ENCODE assay signal across 8 mouse cellular contexts in genomic region chr16:87697707-87698365, GRCm38 (mm10). TPM values are rescaled to one million over a fixed set of nuclear protein-coding genes. Genes with fewer than 3 reads are reported as not detected.
DNase-seq lines count a peak whose midpoint lies in the region; ATAC-seq lines count a peak whose summit lies in the region.

No protein-coding gene starts in this region.

- peak; percentile 15 for DNase-seq in retina, postnatal 1 day
- DNase-seq in retina, embryonic 14.5 days (ENCODE audit: low spot score) = no peak
- no peak for DNase-seq in forebrain, embryonic 10.5 days (ENCODE audit: extremely low spot score, low spot score)
- no peak for DNase-seq in urinary bladder, postnatal 10 days (ENCODE audit: low spot score)
- no peak for DNase-seq in right cerebral cortex, postnatal 4 days

- no peak for ATAC-seq in limb, embryonic 13.5 days (ENCODE audit: low FRiP score, low read depth)
- ATAC-seq in stomach, embryonic 15.5 days (ENCODE audit: insufficient read depth, low FRiP score, low read depth) = 0 out of 2 replicates have a peak, but pooled peaks have one; percentile 16
- no peak for ATAC-seq in CD4-positive, CD25-positive, alpha-beta regulatory T cell, adult 4 months

- H3K36me3 ChIP-seq in forebrain, embryonic 10.5 days (replicated peaks) = no peaks in the 10 kb centered on the region
- H3K36me3 ChIP-seq in limb, embryonic 13.5 days = no peaks in the 10 kb centered on the region
- no peaks in the 10 kb centered on the region for H3K36me3 ChIP-seq in stomach, embryonic 15.5 days

- peak overlapping the region; percentile 77 for H3K4me3 ChIP-seq in forebrain, embryonic 10.5 days
- H3K4me3 ChIP-seq in limb, embryonic 13.5 days = peak overlapping the region; percentile 85
- H3K4me3 ChIP-seq in stomach, embryonic 15.5 days (replicated peaks) = peak overlapping the region; percentile 88

- WGBS in forebrain, embryonic 10.5 days = 45% methylated on average over 16 of the region's 16 CpGs
- 46% methylated on average over 16 of the region's 16 CpGs for WGBS in limb, embryonic 13.5 days
- WGBS in stomach, embryonic 15.5 days = 39% methylated on average over 16 of the region's 16 CpGs

- peaks cover 41% of the 10 kb centered on the region for H3K4me1 ChIP-seq in forebrain, embryonic 10.5 days
- H3K4me1 ChIP-seq in limb, embryonic 13.5 days = peaks cover 20% of the 10 kb centered on the region
- peaks cover 5% of the 10 kb centered on the region; the same call in 1 of the 2 replicates for H3K4me1 ChIP-seq in stomach, embryonic 15.5 days

- peaks cover 12% of the 10 kb centered on the region for H3K27me3 ChIP-seq in forebrain, embryonic 10.5 days (ENCODE audit: poor library complexity, severe bottlenecking)
- H3K27me3 ChIP-seq in limb, embryonic 13.5 days = no peaks in the 10 kb centered on the region
- no peaks in the 10 kb centered on the region for H3K27me3 ChIP-seq in stomach, embryonic 15.5 days (replicated peaks)

- H3K4me2 ChIP-seq in limb, embryonic 13.5 days (replicated peaks) = peak overlapping the region; percentile 81
- peak overlapping the region; percentile 69 for H3K4me2 ChIP-seq in stomach, embryonic 15.5 days

- peak overlapping the region; percentile 94; the same call in 1 of the 2 replicates for H3K27ac ChIP-seq in forebrain, embryonic 10.5 days
- H3K27ac ChIP-seq in limb, embryonic 13.5 days = no peak overlapping the region
- 0 out of 2 replicates have a peak overlapping the region, but pooled peaks have one; percentile 11 for H3K27ac ChIP-seq in stomach, embryonic 15.5 days

- H3K9me3 ChIP-seq in forebrain, embryonic 10.5 days = no peaks in the 10 kb centered on the region
- H3K9me3 ChIP-seq in limb, embryonic 13.5 days = no peaks in the 10 kb centered on the region
- H3K9me3 ChIP-seq in stomach, embryonic 15.5 days = no peaks in the 10 kb centered on the region

- H3K9ac ChIP-seq in limb, embryonic 13.5 days = no peak overlapping the region
- no peak overlapping the region for H3K9ac ChIP-seq in stomach, embryonic 15.5 days

RNA-seq across cellular contexts. Expression of gene Bach1, which starts 0.9 kb away (rescaled TPM):
- 10.8 and 12.0 TPM in 2 replicates for polyA plus RNA-seq in forebrain, embryonic 10.5 days (2016; fragmentation: Nextera tagmentation; extraction: Ambion mirVana)
- 18.6 and 19.7 TPM in 2 replicates for polyA plus RNA-seq in limb, embryonic 13.5 days (2015; fragmentation: Nextera tagmentation; extraction: Ambion mirVana)
- polyA plus RNA-seq in stomach, embryonic 15.5 days (2015; fragmentation: Nextera tagmentation; extraction: Ambion mirVana) = 12.3 and 13.7 TPM in 2 replicates
- 1 to 10 TPM; 3.4 to 3.9 TPM for polyA plus RNA-seq in CD4-positive, CD25-positive, alpha-beta regulatory T cell, adult 4 months (2017; shearing (Covaris generic))
